Mouse (Mus musculus) heart, postnatal 0 days (tissue): ENCODE measurements around the gene Gm14137. TPM values are rescaled to one million over a fixed set of nuclear protein-coding genes. Genes with fewer than 3 reads are reported as not detected.

Experiments
- ATAC-seq: fragments of 200-750 bp; cut with Nextera tagmentation; 2 replicates; pipeline ENCODE4 v1.8.0; 2017; ENCODE audit warnings: low read depth, moderate number of reproducible peaks, moderate library complexity; ENCODE audit not compliant: insufficient read depth
- DNase-seq: peaks from one replicate; pipeline ENCODE4 v3.0.0-alpha.2; 2016; ENCODE audit warnings: low spot score
- H3K27ac ChIP-seq: fragments of 300-500 bp; sonication (generic); 2 replicates; pipeline ENCODE4 v1.5.1; 2014; ENCODE audit warnings: low read depth, mild to moderate bottlenecking
- H3K27me3 ChIP-seq: fragments of 300-500 bp; sonication (generic); 2 replicates; pipeline ENCODE4 v1.6.1; 2014; ENCODE audit warnings: low read length, mixed read lengths; ENCODE audit not compliant: control insufficient read depth, insufficient read depth
- H3K36me3 ChIP-seq: fragments of 300-500 bp; sonication (generic); replicated peaks from 2 replicates; pipeline ENCODE4 v1.6.1; 2014; ENCODE audit warnings: low read length, mixed read lengths; ENCODE audit not compliant: control insufficient read depth, insufficient read depth
- H3K4me1 ChIP-seq: fragments of 300-500 bp; sonication (generic); 2 replicates; pipeline ENCODE4 v1.6.1; 2014; ENCODE audit warnings: antibody characterized with exemption; ENCODE audit not compliant: control insufficient read depth, insufficient read depth
- H3K4me2 ChIP-seq: fragments of 300-500 bp; sonication (generic); 2 replicates; pipeline ENCODE4 v1.6.1; 2014; ENCODE audit warnings: low read depth, mild to moderate bottlenecking, low read length, moderate library complexity
- H3K4me3 ChIP-seq: fragments of 300-500 bp; sonication (generic); 2 replicates; pipeline ENCODE4 v1.5.1; 2014; ENCODE audit warnings: low read depth, low read length
- H3K9ac ChIP-seq: fragments of 300-500 bp; sonication (generic); replicated peaks from 2 replicates; pipeline ENCODE4 v1.6.1; 2014; ENCODE audit warnings: low read depth, low read length, mixed read lengths
- H3K9me3 ChIP-seq: fragments of 300-500 bp; sonication (generic); replicated peaks from 2 replicates; pipeline ENCODE4 v1.6.1; 2016; ENCODE audit warnings: low read length; ENCODE audit not compliant: control insufficient read depth
- CTCF ChIP-seq: IDR thresholded peaks from 2 replicates; pipeline ENCODE4 v1.5.1; 2016; ENCODE audit warnings: antibody characterized with exemption, control low read depth, low read depth
- EP300 ChIP-seq: IDR thresholded peaks from 2 replicates; pipeline ENCODE4 v1.6.1; 2016; ENCODE audit warnings: antibody characterized with exemption, low read depth
- WGBS: fragments of 180-500 bp; shearing (Covaris S2); extraction: QIAGEN DNeasy Blood & Tissue Kit; methylation state at CpG from one replicate; pipeline ENCODE4 v1.1.7; 2014; 5-methylcytosine and 5-hydroxymethylcytosine counted together
- polyA plus RNA-seq: library from polyadenylated mRNA; unstranded; fragments of >200 nt; fragmentation: Nextera tagmentation; extraction: Ambion mirVana; gene quantifications from 2 replicates; pipeline ENCODE4 v1.2.1, GENCODE M21; 2015
- total RNA-seq: library from RNA; depleted of rRNA; stranded (reverse); fragments of >200 nt; gene quantifications from 2 replicates; pipeline ENCODE4 v1.2.3, GENCODE M21; 2014; ENCODE audit warnings: low replicate concordance

Gm14137 gene
- total and polyA plus RNA-seq, 2 experiments from 2014 or later: 0.12 TPM; not detected in 1

DNA sequence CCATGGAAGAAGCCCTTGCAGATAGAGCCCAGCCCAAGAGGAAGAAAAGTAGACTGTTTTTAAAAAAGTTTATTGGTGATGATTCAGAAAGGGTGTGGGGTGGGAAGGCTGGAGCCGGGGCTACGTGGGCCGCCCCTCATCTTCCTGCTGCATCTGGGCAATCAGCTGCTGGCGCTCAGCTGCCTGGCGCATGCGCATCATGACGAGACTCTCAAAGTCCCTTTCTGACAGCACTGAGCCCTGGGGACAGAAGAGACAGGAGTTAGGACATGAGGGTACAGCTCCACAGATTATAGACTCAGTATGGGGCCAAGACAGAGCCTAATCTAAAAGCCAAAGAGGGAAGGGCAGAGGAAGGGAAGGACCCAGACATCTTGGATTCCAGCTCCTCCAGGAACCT is 1.9 kb upstream of the Gm14137 start:
- H3K4me3 ChIP-seq: no peak overlapping the region
- 89% methylated on average over 7 of the region's 7 CpGs for WGBS
- DNase-seq: no peak
- TF ChIP-seq EP300: no peak
- TF ChIP-seq CTCF: no peak
- H3K4me2 ChIP-seq: no peak overlapping the region
- no peaks in the 10 kb centered on the region for H3K27me3 ChIP-seq
- H3K27ac ChIP-seq: no peak overlapping the region
- H3K4me1 ChIP-seq: peaks cover 15% of the 10 kb centered on the region; the same call in 1 of the 2 replicates
- no peak overlapping the region for H3K9ac ChIP-seq
- H3K9me3 ChIP-seq: no peaks in the 10 kb centered on the region
- H3K36me3 ChIP-seq: no peaks in the 10 kb centered on the region
- ATAC-seq: no peak

DNA sequence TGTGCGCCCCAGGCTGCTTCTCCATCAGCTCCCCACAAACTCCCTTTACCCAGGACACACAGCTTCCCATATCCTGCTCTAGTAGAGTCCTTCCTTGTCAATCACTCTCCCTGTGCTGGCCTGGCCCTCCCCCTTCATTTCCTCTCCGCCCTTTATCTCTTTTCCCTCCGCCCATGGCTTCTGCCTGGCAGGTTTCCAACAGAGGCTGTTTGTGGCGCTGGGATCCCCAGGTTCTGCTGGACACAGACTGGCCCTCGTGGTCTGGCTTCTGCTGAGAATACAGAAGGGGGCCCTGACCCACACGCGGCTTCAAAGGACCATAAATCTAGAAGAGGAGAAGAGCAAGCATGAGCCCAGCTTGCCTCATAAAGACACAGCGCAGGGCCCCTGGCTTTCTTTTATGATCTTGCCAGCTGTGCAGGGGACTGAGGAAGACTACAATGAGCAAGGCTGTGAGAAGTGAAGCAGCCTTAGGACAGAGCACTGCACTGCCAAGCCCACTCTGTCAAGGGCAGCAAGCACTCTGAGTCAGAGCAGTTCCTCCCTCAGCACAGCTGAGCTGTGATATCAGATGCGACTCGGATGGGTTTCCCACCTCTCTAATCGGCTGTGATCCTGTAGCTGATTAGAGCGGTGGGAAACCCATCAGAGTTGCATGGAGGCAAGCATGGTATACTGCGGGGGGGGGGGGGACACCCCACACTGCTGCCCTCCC is 1.3 kb upstream of the Gm14137 start:
- Histone ChIP-seq H3K27me3 (no peaks in the 10 kb centered on the region), H3K4me2 (peak overlapping the region; percentile 39), H3K4me3 (0 out of 2 replicates have a peak overlapping the region, but pooled peaks have one; percentile 3), H3K36me3 (no peaks in the 10 kb centered on the region; the same call in 1 of the 2 replicates), H3K4me1 (peaks cover 11% of the 10 kb centered on the region; the same call in 1 of the 2 replicates), H3K27ac (no peak overlapping the region), H3K9me3 (no peaks in the 10 kb centered on the region), H3K9ac (no peak overlapping the region)
- ATAC-seq (peak; percentile 82), DNase-seq (peak; percentile 79)
- no peak for TF ChIP-seq EP300
- no peak for TF ChIP-seq CTCF
- 12% methylated on average over 13 of the region's 13 CpGs for WGBS

DNA sequence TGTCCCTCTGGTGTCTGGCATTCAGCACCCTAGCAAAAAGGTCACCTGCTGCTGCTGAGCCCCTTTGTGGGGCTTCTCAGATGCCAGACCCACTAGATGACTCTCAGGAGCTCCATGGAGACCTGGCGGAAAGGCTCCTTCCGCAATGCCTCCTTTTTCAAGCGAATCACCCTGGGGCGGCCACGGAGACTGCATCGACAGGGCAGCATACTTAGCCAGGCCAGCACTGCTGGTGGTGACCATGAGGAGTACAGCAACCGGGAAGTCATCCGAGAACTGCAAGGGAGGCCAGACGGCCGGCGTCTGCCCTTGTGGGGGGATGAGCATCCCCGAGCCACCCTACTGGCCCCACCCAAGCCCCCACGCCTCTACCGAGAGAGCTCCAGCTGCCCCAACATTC is 557 bp downstream of the Gm14137 start:
- H3K9me3 ChIP-seq: no peaks in the 10 kb centered on the region
- H3K9ac ChIP-seq: no peak overlapping the region
- TF ChIP-seq EP300 (no peak), CTCF (no peak)
- 64% methylated on average over 14 of the region's 14 CpGs for WGBS
- no peak overlapping the region for H3K4me3 ChIP-seq
- no peaks in the 10 kb centered on the region for H3K27me3 ChIP-seq
- peaks cover 10% of the 10 kb centered on the region; the same call in 1 of the 2 replicates for H3K4me1 ChIP-seq
- no peak overlapping the region for H3K27ac ChIP-seq
- no peaks in the 10 kb centered on the region; the same call in 1 of the 2 replicates for H3K36me3 ChIP-seq
- no peak for ATAC-seq
- DNase-seq: no peak
- H3K4me2 ChIP-seq: no peak overlapping the region

DNA sequence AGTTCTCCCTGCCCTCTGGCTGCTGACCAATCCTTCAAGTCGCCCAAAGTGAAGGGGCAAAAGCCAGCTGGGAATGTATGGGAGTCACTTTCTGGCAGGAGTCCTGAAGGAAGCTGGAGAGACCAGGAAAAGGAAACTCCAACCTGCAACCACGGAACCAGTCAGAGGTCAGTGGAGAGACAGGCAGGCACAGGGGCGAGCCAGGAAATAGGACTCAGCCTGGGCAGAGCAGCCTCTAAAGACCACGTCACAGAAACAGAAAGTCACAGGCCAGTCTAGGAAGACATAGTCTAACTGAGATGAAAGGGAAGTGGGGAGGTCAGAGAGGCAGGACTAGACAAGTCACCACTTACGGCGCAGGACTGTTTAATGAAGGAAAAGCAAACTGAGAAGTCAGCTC is 1.3 kb downstream of the Gm14137 start:
- Histone ChIP-seq H3K4me2 (no peak overlapping the region), H3K27ac (no peak overlapping the region), H3K27me3 (no peaks in the 10 kb centered on the region), H3K4me1 (peaks cover 10% of the 10 kb centered on the region; the same call in 1 of the 2 replicates), H3K9ac (no peak overlapping the region), H3K36me3 (peaks cover 6% of the 10 kb centered on the region; the same call in 1 of the 2 replicates), H3K9me3 (no peaks in the 10 kb centered on the region), H3K4me3 (no peak overlapping the region)
- TF ChIP-seq EP300: no peak
- TF ChIP-seq CTCF: no peak
- DNase-seq (no peak), ATAC-seq (no peak)
- 53% methylated on average over 6 of the region's 6 CpGs for WGBS

DNA sequence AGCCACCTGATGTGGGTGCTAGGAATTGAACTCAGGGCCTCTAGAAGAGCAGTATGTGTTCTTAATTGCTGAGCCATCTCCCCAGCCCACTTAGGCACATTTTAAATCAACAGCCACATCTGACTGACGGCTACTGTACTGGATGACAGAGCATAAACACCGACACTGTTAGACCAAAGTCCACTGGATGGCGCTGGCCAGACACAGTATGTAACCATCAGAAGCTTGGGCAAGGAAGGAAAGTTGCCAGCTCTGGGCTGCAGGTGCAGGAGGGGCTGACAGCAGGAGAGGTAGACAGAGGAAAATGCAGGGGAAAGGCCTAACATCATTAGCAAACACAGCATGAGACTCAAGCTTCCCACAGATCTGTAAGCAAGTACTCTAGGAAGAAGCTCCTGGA is 2.5 kb downstream of the Gm14137 start:
- TF ChIP-seq CTCF (no peak), EP300 (no peak)
- no peaks in the 10 kb centered on the region for H3K27me3 ChIP-seq
- H3K9ac ChIP-seq: no peak overlapping the region
- no peak overlapping the region for H3K4me2 ChIP-seq
- no peak for DNase-seq
- H3K27ac ChIP-seq: no peak overlapping the region
- peaks cover 10% of the 10 kb centered on the region; the same call in 1 of the 2 replicates for H3K4me1 ChIP-seq
- no peak for ATAC-seq
- no peaks in the 10 kb centered on the region for H3K9me3 ChIP-seq
- H3K4me3 ChIP-seq: no peak overlapping the region
- 67% methylated on average over 3 of the region's 3 CpGs for WGBS
- peaks cover 9% of the 10 kb centered on the region; the same call in 1 of the 2 replicates for H3K36me3 ChIP-seq
